Mouse (Mus musculus): Measurements from ENCODE around the gene Tmem109.

DNA sequence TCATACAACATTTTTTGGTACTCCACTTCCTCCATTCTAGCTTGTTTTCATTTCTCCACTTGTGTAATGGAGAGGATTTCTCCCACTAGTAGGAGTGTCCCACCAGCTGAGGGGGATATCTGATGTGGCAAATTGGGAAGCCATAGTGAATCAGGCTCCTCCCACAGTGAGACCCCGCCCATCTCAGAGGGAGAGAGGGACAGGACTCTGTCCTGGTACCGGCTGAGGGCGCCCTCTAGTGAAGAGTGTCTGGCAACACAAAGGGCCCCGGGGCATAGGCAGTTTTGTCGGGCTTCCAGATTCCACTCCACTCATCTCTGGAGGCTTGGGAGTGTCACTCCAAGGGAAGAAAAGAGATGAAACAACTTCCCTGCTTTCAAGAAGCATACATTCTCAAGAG lies 50.4 kb downstream of the Tmem109 start:
- TF ChIP-seq CTCF (IDR thresholded peaks at IDR 0.05; ENCODE audit: insufficient read depth, low read length) (peak; percentile 35; the same call in 1 of the 2 replicates), POLR2A (IDR thresholded peaks at IDR 0.05; ENCODE audit: borderline replicate concordance, extremely low read depth, low read depth, low read length) (no peak)

Data from lung, adult 2 months (tissue).